Mouse (Mus musculus): Measurements from ENCODE around the gene Spcs1.

Spcs1 gene

DNA sequence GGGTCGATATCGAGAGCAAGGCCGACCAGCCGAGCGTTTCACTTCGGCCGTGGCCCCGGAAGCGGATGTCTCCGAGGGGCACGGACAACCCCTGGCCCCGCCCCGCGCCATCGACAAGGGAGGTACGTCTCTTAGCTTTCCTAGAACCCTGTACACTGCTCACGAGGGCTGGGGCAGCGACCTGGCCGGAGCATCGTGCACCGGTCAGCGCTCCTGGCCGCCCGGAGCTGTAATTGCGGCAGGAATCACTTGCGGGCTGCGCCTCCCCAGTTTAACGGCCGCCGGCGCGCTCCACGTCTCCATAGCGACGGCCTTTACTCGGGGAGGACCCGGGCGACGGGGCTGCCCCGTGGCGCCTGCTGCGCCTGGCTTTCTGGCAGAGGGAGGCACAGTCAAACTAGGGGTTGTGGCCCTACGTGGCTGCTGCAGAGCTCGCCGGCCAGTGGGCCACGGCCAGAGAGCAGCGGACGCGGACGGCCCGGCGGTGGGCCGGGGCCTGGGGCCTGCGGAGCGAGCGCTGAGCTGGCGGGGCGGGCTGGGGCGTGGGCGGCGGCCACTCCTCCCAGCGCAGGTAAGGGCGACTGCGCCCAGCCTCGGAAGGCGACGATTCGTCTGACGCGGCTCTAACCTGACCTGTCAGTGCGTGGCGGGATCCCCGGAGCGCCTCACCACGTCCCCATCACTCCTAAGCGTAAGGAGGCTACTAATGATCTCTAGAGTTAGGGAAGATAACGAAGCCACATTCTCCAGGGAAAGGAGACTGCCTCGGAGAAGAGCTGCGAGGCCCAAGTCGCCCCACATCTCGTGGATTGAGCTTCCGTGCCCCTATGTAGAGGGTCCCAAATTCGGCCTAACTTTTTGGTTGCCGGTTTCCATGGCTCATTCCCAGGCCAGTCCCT is at the start of gene Spcs1, which contains the start of gene Glt8d1:
Gene Spcs1 (minus strand): TSS at position 366 of the 899 bp plus-strand sequence.
Gene Glt8d1 (plus strand): TSS at position 94 of the 899 bp plus-strand sequence.
- DNase-seq (ENCODE audit: low read depth, low spot score): peak; percentile 90

DNA sequence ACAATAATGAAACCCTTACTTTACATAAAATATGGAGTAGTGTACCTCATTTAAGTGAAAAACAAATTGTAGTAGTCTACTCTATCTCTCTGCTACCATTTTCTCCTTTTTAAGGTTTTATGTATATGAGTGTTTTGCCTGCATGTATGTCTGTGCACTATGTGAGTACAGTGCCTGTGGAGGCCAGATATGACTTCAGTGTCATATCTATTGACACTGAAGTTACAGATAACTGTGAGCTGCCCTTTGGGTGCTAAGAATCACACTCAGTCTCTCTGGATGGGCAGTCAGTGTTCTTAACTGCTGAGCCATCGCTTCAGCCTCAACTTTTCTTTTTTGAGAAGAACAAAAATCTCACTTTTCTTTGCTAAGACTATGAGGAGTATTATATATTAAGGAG is 44.3 kb upstream of the Spcs1 start:
- no peak for DNase-seq (ENCODE audit: low read depth, low spot score)

DNA sequence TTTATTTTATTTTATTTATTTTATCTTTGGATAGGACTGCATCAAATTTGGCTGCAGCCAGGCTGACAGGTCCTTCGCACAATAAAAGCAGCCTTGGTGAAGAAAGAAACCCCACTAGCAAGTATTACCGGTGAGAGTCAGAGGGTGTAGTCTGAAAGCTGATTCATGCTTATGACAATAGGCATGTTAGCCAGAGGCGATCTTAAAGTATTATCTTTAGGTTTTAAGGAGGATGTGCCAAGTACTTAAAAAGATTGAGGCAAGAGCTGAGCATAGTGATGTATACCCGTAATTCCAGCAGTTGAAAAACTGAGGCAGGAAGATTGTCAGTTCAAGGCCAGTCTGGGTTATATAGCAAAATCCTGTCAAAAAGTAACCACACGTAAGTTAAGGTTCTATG is 43.8 kb upstream of the Spcs1 start:
- DNase-seq (ENCODE audit: low read depth, low spot score): no peak

DNA sequence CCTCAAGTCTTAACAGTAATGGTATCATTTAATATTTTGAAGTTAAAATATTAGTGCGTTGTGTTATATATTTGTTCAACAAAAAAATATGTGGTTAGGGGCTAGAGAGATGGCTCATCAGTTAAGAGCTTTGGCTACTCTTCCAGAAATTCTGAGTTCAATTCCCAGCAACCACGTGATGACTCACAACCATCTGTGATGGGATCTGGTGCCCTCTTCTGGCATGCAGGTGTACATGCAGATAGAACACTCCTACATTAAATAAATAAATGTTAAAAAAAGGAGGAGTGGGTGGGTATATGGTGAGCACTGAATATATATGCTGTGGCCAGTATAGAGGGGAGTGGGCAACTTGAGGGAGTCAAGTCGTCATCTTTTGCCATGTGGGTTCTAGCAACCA is 24.3 kb upstream of the Spcs1 start:
- DNase-seq (ENCODE audit: low read depth, low spot score): peak; percentile 27

DNA sequence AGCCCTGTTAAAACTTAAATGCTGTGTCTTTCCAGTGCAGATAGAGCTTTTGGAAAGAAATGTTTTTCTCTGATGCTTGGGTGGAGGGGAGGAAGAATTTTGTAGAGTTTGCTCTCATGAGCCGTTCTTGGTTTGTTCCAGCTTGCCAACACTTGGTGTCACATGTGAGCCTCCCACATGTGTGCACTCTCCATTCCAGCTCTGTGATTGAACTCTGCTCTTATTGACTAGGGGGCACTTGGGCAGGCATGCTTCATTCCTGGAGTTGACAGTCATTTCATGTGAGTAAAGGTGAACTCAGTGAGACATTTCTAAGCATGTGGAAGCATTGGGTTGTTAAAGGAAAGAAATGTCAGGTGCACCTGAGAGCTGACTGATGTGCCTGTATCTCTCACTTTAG is 21.1 kb upstream of the Spcs1 start:
- no peak for DNase-seq (ENCODE audit: low read depth, low spot score)

DNA sequence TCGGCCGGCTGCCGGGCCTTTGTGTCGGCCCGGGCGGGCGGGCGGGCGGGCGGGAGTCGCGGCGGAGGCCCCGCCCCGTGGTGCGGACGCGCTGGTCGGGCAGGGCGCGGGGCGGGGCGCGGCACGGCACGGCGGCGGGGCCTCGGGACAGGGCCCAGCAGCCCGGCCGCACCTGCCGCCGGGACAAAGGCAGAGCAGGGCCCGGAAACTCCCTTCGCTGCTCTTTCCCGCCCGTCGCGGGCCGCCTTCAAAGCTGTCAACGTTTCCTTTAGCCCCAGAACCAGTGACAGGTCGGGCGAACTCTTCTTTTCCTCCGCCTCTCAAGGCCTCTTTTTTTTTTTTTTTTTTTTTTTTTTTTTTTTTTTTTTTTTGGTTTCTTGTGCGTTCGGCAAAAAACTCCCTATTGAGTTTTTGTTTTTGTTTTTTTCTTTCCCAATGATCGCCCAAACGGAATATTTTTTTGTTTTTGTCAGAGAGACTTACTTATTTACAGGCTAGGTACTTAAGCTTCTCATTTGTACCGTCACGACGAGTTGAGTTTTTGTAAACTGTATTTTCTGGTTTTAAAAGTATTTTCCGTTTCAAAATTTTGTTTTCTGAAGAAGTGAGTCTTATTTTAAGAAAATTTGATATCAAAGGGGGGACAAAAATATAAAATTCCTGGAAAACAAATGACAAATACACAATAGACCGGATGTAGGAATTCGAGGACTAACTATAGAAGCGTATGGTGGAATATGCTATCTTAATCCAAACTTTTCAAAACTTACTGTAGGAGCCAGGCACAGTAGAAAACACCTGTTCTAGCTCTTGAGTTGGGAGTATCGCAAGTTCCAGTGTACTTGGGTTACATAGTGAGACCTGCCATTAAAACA is 18.1 kb upstream of the Spcs1 start:
- peak; percentile 95 for DNase-seq (ENCODE audit: low read depth, low spot score)

DNA sequence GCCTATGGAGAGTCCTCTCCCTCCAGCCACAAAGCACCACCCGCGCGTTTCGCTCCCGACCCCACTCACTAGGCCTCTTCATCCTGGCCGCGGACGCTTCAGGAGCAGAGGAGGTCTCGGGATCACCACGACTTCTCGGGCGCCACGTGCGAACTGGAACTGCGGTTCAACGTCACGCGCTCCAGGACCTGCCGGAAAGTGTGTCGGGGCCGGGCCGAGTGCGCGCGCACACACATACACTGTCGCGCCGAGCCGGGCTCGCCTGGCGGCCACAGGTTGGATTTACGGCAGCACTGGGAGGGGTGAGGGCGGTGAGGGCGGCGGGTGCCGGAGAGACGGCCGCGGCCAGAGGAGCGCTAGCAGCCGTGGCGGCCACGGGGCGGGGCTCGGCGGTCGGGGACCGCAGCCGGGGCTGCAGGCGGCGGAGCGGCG is 17.4 kb upstream of the Spcs1 start, which contains the start of the genes Pbrm1 and Gnl3:
Gene Pbrm1 (plus strand): TSS at position 279 of the 432 bp plus-strand sequence.
Gene Gnl3 (minus strand): TSS at position 293 of the 432 bp plus-strand sequence.
- peak; percentile 98 for DNase-seq (ENCODE audit: low read depth, low spot score)

DNA sequence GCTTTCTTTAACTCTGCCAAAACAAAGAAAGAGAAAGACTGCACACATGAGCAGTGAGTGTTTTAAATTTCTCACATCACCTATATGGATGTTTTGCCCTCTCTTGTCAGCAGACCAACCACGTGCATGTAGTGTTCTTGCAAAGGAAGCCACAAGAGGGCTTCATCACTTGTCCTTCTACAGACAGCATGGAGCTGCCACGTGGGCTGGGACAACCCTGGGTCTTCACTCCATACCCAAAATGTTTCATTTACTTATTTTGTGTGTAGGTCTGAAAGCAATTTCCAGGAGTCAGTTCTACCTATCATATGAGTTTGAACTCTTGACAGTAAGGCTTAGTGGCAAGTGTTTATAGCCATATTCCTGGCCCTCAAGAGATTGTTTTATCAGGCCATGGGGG is 16.4 kb upstream of the Spcs1 start:
- peak; percentile 57 for DNase-seq (ENCODE audit: low read depth, low spot score)

DNA sequence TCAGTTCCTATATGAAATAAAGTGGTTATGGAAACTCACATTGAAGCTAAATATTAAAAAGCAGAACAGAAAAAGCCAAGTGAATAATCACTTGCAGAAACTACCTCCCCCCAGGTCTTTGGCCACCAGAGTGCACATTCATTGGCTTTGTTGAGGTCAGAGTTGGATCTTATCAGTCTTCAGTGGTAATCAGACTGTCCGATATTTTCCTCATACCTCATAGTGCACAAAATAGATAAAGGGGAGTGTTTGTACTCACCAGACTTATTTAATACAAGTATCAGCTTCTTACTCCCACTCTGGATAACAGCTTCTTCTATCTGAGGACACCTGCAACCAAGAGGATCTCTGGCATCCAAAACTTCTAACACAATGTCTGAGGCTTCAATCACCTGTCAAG is 14.6 kb upstream of the Spcs1 start:
- no peak for DNase-seq (ENCODE audit: low read depth, low spot score)

DNA sequence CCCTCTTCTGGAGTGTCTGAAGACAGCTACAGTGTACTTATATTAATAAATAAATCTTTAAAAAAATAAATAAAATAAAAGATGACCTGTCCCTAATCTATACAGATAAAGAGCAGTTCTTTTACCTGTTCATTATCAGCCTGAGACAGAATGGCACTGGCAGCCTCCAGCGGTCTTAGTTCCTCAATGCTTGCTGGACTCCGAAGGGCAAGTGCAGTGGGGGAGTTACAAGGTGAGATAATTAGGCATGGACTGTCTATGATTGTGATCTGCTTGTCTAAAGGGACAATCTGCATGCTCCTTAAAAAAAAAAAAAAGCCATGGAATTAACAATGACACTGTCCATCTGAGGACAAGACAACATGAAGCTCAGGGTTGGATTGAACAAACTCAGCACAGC is 12.5 kb upstream of the Spcs1 start:
- no peak for DNase-seq (ENCODE audit: low read depth, low spot score)

DNA sequence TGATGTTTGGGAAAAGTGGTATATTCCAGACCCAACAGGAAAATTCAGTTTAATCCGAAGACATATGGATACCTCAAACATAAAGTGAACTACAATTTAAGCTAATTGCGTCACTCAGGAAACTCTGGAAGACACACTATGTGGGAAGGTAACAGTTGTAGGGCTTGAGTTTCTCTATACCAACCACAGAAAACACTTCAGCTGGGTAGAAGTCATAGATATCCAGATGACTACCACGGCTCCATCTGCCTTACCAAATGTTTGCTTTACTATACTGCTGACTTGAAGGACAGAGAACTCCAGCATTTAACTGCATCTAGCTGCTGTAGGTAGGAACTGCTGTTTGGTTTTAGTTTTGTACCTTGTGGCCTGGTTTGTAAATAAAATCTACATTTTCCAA is 10.1 kb upstream of the Spcs1 start:
- DNase-seq (ENCODE audit: low read depth, low spot score): no peak

DNA sequence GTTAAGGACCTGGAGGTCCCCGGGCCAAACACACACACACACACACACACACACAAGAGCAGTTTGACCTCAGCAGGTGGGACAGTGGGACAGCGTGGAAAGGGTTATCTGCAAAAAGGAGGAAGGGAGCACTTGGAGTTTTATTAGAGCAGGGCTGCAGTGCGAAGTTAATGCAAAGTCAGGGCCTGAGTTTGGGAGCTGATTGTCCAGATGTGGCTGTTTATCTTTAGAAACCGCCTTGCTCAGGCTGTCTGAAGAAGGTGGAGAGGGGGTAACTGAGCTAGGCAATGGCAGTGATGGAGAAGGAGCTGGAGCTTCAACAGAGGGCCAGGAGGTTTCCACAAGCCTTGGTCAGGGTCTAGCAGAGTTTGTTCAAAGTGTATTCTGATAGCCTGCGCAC is 5.3 kb upstream of the Spcs1 start:
- no peak for DNase-seq (ENCODE audit: low read depth, low spot score)

DNA sequence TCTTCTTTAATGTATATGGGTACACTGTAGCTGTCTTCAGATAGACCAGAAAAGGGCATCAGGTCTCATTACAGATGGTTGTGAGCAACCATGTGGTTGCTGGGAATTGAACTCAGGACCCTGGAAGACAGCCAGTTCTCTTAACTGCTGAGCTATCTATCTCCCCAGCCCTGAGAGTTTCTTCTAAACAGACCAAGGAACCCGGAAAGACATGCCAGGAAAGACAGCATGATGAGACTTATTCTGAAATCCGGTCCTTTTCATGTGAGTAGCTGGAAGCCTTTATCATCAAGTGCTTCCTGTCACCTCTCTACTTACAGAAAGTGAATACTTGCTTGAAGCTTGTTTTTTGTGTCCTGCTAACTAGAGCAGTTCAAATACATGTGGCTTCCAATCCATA is 3.1 kb upstream of the Spcs1 start:
- no peak for DNase-seq (ENCODE audit: low read depth, low spot score)

DNA sequence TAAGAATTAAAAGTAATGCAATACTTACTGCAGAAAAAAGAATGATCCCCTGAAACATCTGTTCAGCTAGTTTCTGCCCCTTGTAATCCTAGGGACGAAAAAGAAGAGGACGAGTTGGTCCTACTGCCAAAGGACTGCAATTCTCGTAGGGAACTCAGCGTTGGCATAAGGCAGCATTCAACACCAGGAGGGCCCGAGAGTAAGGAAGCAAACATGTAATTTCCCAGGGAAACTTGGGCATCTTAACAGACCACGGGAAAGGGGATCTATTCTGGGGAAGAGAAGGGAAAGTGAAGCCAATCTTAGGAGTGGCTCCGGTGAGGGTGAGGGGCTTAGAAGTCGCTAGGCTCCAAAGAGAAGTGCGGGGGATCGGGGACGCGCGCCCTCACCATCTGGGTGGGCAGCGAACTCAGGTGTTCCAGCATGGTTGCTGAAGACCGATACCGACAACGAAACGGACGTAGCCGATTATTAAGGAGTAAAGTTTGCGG is 611 bp downstream of the Spcs1 start:
- DNase-seq (ENCODE audit: low read depth, low spot score): no peak

DNA sequence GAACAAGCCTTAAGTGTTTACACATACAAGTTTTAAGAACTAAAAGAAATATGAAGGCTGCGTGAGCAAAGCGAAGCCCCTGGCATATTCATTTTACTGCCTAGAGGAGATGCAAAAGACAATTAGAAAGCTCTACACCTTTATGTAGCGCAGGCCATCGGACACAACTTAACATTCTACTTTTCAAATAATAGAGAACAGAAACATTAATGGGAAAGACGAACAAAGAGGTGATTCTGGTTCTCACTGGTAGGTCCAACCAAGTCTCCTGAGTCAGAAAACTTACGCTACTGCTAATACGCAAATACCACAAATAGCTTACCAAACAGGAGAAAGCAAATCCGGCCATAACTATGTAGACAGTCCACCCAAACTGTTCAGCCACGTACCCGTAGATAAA is 1.1 kb downstream of the Spcs1 start:
- DNase-seq (ENCODE audit: low read depth, low spot score): no peak

DNA sequence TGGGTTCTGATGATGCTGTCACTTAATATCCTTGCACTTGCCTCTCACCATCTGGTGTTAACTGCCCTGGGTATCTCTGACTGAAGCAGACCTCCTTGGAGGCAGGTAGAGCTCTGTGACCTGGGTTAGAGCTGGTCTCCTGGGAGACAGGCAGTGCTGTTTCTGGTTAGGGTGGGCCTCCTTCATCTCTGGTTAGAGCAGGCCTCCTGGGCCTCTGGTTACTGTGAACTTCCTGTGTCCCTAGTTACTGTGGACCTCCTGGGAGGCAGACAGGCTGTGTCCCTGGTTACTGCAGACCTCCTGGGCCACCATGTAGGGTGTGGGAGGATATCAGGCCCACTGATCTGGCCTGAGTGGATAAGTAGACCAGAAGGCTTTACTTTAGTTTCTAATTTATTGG is 5.1 kb downstream of the Spcs1 start:
- DNase-seq (ENCODE audit: low read depth, low spot score): no peak

DNA sequence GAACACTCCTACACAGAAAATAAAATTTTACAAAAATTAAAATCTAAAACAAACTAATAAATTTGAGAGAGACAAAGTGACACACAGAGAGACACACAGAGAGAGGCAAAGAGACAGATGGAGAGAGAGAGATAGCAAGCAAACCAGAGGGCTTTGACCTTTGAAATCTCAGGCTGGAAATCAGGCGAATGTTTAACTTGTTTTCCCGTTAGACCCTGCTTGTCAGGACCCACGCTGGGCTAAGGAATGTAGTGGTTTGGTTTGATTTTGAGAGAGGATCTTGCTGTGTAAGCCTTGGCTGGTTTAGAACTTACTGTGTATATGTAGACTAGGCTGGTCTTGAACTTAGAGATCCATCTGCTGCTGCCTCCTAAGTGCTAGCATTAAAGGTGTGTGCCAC is 25.2 kb downstream of the Spcs1 start:
- no peak for DNase-seq (ENCODE audit: low read depth, low spot score)

DNA sequence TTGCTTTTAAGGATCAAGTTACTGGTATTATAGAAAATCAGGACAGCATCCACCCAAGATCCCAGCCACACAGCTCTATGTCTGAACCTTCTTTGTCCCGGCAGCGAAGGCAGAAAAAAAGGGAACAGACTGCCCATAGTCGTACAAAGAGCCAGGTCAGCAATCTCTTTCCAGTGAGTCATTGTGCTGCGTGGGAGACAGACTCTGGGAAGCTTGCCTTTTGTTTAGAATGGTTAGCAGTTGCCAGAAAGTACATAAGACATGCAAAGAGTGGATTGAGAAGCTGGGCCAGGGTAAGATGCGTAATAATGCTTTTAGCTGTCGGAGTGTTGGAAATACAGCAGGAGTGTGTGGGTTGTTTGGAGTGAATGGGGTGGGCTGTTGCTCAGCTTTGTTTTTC is 27.3 kb downstream of the Spcs1 start:
- DNase-seq (ENCODE audit: low read depth, low spot score): no peak

DNA sequence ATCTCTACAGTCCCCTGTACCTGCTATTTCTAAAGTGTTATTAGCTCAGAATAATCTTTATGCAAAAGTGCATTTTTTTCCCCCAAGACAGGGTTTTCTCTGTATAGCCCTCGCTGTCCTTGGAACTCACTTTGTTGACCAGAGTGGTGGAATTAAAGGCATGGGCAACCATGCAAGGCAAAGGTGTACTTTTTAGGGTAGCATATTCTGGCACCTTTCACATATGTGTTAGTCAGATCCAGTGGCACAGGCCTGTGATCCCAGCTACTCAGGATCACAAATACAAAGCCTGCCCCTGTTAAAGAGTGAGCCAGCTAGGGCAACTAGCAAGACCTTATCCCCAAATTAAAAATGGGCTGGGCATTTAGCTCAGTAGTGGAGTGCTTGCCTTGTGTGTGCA is 41.1 kb downstream of the Spcs1 start:
- no peak for DNase-seq (ENCODE audit: low read depth, low spot score)

DNA sequence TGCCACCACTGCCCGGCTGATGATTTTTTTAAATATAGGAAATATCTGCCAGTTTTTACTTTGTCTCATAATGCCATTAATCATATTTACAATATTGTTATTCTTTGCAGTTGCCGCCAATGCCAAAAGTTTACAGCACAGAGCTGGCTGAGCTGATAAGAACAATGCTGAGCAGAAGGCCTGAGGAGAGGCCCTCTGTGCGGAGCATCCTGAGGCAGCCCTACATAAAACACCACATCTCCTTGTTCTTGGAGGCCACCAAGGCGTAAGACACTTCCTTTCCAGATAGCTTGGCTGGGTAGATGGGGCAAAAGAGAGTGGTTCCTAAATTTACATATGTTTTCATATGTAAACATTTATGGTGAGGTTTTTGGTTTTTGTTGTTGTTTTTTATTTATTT is 42.4 kb downstream of the Spcs1 start:
- DNase-seq (ENCODE audit: low read depth, low spot score): no peak

DNA sequence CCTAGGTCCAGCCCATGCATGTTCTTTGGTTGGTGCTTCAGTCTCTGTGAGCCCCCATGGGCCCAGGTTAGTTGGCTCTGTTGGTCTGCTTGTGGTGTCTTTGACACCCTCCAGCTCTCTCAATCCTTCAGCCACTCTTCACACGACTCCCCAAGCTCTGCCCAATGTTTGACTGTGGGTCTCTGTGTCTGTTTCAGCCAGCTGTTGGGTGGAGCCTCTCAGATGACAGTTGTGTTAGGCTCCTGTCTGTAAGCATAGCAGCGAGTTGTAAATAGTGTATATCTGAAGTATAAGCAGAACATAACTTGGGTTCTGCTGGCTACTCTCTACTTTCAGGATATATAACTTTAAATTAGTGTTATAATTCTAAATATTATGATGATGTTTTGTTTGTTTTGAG is 43.0 kb downstream of the Spcs1 start:
- DNase-seq (ENCODE audit: low read depth, low spot score): no peak

DNA sequence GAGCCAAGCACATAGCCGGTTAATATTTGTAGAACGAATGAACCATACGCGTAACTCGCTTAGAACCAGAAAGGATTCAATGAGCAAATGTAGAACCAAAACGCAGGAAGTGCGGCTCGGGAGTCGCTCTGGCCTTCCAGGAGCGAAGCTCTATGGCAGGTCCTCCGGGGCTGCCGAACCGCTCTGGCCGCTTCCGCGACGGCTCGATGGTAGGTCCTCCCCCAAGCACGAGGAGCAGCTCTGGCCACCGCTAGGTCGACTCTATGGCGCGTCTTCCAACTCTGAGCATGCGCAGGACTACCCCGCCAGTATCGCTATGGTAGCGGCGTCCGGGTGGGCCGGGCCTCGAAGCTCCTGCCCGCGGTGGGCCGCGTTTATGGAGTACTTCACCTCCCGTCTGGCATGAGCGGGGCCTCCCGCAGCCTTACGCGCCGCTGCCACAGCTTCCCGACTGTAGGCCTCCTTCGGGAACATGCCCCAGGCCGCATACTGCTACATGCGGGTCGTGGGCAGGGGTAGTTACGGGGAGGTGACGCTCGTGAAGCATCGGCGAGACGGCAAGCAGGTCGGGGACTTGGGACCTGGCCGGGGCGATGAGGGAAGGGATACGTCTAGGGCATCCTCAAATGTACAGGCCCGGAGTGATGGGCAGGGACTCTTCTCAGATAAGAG is 50.2 kb downstream of the Spcs1 start, which contains the start of gene Nek4:
Gene Nek4 (plus strand): TSS at position 224 of the 672 bp plus-strand sequence.
- peak; percentile 94 for DNase-seq (ENCODE audit: low read depth, low spot score)

Data from CD4-positive helper T cell, adult 2 months (primary cell).